Mouse (Mus musculus) cerebellum, adult 9-10 months (tissue): ENCODE results near the gene Crip1.
A peak's percentile ranks its signal among the peaks of the same experiment; 100 is the strongest.
"Not testable (repeated sequence)": the region's sequence is repeated elsewhere in the genome, so short reads cannot be mapped to it uniquely, and the experiment has no call there.

Source experiments
- DNase-seq: peaks from one replicate; pipeline ENCODE4 v3.0.0; 2022

Crip1 gene

DNA sequence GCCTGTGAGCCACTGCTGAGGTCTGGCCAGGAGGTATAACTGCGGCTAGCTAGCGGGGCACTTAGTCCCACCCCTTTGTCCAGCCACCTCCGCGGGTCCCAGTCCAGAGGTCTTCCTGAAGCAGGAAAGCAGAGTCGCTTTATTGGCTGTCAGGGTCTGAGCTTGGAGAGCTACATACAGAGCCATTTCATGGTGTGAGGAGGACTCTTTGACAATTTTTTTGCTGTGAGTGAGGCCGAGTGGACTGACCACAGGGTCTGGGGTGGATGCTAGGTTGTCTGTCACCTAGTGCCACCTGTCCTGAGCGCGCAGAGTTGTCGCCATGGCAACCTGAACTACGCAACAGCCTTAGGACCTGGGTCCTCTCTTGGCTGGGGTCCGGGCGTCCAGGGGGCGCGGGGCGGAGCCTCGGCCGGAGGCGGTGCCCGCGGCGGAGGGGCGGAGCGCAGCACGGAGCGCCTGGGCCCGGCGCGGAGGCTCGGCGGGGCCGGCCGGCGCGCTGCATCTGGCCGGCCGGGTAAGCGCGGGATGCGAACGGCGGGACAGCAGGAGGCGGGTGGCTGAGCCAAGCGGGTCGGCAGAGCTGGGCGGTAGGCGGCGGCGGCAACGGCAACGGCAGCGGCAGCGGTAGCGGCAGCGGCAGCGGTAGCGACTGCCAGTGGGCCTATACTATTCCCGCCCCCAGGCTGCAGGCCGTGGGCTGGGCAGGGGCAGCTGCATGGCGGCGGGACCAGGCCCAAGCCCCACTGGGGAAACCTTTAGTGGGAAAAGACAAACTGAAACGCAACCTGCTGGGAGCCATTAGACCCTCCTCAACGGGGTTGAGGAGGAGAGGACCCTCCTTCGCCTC, 39.6 kb downstream of the Crip1 start, which contains the start of gene Tmem121:
TSS of gene Tmem121 (plus strand) at position 489 of the 850 bp plus-strand sequence.
- DNase-seq: peak; percentile 69

DNA sequence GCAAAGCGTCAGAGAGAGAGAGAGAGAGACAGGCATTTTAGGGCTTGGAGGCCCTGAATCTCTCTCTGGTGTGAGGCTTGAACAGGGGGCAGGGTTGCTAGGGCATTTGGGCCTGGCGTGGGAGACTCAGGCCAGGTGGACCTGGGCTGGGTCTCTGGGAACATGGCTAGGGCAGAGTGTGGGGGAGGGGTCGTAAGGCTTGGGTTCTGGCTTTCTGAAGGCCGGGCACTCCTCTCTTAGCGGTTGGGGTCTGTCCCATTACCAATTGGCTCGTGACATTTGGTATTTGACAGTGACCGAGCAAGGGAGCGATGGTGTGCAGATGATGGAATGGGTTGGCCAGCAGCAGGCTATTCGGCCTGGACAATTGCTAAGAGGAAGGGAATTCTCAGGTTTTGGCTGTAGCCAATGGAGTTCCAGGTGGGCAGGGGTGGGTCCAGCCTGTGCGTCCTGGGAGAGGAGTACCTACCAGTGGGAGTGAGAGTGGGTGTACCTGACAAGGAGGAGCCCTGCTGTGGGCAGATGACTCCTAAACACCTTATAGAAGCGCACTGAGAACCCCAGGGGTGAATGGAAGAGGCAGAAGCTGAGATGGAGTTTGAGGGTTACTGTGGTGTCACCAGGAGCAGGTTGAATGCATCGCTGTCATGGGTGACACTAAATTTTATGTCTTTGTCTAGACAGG, 40.4 kb downstream of the Crip1 start:
- DNase-seq: peak; percentile 55

- DNase-seq: peak; percentile 52
Observed at GRCm38 (mm10) chr12:113187011-113187375, 40.9 kb downstream of the Crip1 start.

GRCm38 (mm10) chr12:113187584-113188295, 41.6 kb downstream of the Crip1 start:
- peak; percentile 92 for DNase-seq

DNA sequence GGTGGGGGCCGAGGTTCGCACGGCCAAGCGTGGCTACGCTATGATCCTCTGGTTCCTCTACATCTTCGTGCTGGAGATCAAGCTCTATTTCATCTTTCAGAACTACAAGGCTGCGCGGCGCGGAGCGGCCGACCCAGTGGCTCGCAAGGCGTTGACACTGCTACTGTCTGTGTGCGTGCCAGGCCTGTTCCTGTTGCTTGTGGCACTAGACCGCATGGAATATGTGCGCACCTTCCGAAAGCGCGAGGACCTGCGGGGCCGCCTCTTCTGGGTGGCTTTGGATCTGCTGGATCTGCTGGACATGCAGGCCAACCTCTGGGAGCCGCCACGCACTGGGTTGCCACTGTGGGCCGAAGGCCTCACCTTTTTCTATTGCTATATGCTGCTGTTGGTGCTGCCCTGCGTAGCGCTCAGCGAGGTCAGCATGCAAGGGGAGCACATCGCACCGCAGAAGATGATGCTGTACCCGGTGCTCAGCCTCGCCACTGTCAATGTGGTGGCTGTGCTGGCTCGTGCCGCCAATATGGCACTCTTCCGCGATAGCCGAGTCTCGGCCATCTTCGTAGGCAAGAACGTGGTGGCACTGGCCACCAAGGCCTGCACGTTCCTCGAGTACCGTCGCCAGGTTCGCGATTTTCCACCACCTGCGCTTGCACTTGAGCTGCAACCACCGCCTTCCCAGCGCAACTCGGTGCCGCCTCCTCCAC, 42.4 kb downstream of the Crip1 start:
- DNase-seq: peak; percentile 58

DNA sequence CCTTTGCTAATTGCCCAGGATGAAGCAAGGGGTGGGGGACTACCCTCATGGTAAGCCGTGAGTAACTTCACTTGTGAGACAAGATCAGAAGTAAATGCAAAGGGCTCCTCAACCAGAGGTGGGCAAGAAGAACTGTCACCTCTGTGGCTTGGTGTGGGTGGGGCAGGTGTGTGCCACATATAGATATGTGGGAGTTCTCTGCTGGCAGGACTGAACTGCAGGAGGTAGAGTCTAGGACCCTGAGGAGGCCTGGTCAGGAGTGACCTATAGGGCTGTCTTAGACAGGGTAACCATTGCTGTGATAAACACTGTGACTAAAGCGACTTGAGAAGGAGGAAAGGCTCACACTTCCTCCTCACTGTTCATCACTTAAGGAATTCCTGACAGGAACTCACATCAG, 47.3 kb downstream of the Crip1 start:
- DNase-seq: no peak

GRCm38 (mm10) chr12:113199132-113199531, 53.0 kb downstream of the Crip1 start:
- not testable (repeated sequence) for DNase-seq

- no peak for DNase-seq
Observed at GRCm38 (mm10) chr12:113201301-113201700, 55.2 kb downstream of the Crip1 start.

GRCm38 (mm10) chr12:113202008-113202407, 55.9 kb downstream of the Crip1 start:
- no peak for DNase-seq
